Mouse (Mus musculus) skeletal muscle tissue, adult 2 months (tissue): ENCODE measurements around the gene Hamp2.
"Not testable (repeated sequence)": the region's sequence is repeated elsewhere in the genome, so short reads cannot be mapped to it uniquely, and the experiment has no call there.

Experiments used
- DNase-seq: peaks from one replicate; pipeline ENCODE4 v3.0.0-alpha.2; 2012; ENCODE audit warnings: low read depth, low spot score

The Hamp2 gene

DNA sequence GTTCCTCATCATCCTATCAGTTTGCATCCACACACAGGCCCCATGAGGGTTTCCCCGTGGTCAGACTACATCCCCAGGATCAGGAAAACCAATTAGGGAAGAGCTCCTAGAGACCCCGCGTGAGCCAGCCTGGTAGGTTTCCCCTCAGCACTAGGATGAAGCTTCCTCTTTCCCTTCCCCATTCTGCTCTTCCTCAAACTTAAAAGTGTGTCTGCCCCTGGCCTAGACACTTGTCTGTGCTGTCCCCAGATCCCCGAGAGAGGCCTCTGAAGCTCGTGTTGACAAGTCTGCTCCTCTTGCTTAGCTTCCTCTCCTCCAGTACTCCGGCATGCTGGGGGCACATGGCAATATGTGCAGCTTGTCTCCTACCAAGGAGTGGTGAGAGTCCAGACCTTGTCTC lies 29.0 kb upstream of the Hamp2 start:
- no peak for DNase-seq

DNA sequence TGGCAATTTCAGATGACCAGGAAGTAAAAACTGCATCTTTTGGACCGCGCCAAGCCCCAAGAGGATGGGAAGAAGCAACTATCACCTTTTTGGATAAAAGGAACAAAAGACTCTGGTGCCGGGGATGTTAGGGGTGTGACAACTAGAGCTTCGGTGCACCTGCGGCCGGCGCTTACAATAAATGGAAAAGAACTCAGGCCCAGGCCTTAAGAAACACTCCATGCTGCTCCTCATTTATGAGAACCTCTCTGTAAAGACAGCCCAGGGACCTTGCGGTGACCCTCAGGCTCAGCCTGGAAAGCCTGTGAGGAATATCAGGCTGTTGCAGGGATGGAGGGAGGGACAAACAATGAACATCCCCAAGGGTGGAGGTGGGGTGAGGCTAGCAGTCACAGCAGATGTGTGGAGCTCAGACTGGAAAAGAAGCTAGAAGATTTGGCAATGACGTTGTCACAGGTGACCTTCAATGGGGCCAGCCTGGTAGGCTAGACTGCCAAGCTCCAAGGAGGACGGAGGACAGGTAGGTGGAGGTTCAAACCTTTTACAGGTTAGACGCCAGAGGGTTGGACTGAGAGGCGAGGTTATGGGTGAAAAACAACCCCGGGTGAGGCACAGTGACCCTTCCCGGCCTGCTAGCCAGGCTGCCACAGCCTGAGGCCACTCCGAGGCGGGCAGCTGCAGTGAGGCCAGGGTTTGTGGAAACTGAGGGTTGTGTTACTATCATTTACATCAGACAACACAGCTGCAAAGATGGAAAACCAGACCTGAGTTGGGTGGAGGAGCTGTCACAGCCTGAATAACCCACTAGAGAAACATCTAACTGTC lies 28.2 kb upstream of the Hamp2 start:
- no peak for DNase-seq

DNA sequence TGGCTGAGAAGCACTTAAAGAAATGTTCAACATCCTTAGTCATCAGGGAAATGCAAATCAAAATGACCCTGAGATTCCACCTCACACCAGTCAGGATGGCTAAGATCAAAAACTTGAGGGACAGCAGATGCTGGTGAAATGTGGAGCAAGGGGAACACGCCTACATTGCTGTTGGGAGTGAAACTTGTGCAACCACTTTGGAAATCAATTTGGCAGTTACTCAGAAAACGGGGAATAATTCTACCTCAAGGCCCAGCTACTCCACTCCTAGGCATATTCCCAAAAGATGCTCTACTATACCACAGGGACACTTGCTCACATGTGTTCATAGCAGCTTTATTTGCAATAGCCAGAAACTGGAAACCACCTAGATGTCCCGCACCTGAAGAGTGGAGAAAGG lies 25.4 kb upstream of the Hamp2 start:
- not testable (repeated sequence) for DNase-seq

DNA sequence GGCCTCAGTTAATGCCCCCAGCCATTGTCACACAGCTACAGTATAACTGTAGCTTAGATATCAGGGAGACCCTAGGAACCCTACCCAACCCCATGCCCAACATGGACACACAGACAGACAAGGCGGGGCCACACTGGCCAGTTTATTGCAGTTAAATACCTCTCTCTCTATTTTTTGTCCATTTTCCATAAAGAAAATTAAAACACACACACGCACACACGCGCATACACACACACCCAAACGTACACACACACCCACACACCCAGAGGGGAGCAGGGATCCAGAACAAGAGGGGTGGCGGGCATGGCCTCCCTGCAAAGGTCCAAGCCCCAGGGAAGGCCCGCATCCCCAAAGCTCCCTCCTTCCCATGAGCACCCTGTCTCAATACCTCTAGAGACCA lies 21.4 kb upstream of the Hamp2 start:
- DNase-seq = no peak

DNA sequence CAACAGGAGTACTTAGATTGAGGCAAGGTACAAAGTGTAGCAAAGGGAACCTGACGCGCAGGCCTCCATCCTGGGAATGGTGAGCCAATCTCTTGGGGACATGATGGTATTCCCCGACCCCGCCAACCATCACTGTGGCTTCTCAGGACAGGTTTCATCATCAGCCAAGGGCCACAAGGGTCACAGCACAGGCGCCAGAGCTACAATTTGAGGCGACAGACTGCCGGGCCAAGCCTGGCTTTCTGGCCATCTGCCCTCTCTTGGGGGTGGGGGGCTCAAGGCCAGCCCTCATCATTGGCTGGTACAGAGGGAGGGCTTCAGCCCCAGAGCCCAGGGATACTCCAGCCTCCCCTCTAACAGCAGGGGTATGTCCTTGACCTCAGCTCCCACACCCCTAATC lies 21.0 kb upstream of the Hamp2 start:
- not testable (repeated sequence) for DNase-seq

DNA sequence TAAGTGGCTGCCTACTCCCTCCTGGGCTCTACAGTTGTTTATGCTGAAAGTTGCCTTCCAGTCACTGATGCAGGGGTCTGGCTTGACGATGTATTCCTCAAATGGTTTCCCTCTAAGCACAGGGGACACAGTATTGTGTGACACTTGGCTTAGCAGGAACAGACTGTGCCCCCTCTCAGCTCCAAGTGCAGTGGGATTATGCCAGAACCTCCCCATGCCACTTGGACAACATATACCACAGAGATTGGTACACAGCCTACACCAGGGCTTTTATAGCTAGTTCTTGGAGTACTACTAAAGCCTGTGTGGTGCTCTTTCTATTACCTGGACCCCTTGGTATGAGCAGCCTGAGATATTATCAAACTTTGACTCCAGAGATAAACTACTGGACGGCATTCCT lies 20.2 kb upstream of the Hamp2 start:
- DNase-seq = not testable (repeated sequence)

DNA sequence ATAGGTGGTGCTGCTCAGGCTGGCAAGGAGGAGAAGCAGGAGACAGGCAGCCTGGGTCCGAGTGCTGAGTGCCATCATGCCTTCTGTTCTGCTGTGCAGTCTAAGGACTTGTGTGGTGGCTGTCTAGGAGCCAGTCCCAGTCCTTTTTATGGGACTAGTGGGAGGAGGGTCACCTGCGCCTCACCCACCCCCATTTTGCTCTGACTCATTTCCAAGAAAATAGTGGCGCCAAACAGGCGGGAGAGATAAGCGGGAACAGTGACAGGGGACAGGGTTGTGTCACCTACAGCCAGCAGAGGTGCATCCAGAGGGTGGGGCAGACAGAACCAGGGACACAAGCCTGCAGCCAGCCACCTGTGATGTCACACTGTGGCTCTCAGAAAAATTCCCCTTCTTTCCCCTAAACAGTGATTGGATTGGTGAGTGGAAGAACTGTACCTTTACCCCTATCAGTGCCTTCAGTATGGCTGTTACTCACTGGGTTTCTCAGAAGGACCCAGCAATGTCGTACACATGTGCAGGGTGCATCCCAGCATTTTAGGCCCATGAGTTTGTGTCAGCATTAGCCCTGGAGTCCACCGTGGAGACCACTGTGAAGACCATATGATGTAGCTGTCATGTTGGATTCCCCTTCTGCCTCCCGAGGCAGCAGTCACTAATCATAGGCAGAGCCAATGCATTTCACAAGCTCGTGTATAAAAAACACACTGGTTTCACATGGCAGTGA lies 19.6 kb upstream of the Hamp2 start, which contains the start of gene Hamp:
TSS of gene Hamp (minus strand) at position 124 of the 727 bp plus-strand sequence.
- no peak for DNase-seq

DNA sequence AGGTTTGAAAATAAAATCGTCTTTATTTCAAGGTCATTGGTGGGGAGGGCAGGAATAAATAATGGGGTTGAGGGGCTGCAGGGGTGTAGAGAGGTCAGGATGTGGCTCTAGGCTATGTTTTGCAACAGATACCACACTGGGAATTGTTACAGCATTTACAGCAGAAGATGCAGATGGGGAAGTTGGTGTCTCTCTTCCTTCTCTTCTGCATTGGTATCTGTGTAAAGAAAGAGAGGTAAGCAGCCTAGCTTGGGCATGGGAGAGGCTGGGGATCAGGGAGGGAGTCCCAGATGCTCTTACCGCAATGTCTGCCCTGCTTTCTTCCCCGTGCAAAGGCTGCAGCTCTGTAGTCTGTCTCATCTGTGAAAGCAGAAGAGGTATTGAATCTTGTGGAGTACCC lies 17.9 kb upstream of the Hamp2 start:
- DNase-seq = not testable (repeated sequence)

DNA sequence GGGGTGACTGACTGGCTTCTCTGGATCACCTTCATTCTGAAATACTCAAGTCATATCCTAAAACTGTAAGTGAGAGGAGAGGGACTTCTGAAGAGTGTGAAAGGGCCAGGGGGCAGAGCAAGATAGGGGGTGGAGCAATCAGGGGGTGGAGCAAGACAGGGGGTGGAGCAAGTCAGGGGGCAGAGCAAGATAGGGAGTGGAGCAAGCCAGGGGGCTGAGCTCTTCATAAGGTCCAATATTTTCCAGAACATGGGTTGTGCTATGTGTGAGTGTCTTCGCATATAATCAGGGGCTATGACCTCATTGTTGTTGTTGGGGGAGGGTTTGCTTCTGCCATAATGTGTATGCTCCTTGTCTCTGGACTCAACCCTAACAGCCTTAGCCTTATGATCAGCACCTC lies 15.6 kb upstream of the Hamp2 start:
- DNase-seq = not testable (repeated sequence)

DNA sequence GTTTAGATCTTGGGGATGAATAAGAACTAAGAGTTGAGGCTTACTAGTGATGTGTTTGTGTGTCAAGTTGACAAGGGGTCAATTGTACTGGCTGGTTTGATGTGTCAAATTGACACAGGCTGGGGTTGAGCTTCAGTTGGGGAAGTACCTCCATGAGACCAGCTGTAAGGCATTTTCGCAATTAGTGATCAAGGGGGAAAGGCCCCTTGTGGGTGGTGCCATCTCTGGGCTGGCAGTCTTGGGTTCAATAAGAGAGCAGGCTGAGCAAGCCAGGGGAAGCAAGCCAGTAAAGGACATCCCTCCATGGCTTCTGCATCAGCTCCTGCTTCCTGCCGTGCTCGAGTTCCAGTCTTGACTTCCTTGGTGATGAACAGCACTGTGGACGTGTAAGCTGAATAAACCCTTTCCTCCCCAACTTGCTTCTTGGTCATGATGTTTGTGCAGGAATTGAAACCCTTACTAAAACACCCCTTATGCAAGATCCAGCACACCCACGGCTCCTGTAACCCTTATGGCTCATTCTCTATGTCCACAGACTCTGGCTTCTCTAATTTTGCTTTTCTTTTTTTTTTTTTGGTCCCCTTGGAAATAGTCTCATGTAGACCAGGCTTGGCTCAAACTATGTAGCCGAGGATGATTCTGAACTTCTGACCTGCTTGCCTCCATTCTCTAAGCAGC lies 11.1 kb upstream of the Hamp2 start:
- not testable (repeated sequence) for DNase-seq

DNA sequence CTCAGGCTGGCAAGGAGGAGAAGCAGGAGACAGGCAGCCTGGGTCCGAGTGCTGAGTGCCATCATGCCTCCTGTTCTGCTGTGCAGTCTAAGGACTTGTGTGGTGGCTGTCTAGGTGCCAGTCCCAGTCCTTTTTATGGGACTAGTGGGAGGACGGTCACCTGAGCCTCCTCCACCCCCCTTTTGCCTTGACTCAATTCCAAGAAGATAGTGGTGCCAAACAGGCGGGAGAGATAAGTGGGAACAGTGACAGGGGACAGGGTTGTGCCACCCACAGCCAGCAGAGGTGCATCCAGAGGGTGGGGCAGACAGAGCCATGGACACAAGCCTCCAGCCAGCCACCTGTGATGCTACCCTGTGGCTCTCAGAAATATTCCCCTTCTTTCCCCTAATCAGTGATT lies 410 bp downstream of the Hamp2 start:
- DNase-seq = no peak

DNA sequence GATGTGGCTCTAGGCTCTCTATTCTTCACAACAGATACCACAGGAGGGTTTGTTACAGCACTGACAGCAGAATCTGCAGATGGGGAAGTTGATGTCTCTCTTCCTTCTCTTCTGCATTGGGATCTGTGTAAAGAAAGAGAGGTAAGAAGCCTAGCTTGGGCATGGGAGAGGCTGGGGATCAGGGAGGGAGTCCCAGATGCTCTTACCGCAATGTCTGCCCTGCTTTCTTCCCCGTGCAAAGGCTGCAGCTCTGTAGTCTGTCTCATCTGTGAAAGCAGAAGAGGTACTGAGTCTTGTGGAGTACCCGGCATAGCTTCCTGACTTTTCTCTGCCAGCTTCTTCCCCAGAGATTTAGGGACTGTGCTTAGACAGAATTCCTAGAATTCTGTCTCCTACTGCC lies 2.0 kb downstream of the Hamp2 start:
- not testable (repeated sequence) for DNase-seq

DNA sequence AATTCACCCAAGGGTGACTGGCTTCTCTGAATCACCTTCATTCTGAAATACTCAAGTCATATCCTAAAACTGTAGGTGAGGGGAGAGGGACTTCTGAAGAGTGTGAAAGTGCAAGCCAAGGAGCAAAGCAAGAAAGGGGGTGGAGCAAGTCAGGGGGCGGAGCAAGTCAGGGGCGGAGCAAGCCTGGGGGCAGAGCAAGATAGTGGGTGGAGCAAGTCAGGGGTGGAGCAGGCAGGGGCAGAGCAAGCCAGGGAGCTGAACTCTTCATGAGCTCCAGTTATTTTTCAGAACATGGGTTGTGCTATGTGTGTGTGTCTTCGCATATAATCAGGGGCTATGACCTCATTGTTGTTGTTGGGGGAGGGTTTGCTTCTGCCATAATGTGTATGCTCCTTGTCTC lies 4.3 kb downstream of the Hamp2 start:
- DNase-seq = no peak

DNA sequence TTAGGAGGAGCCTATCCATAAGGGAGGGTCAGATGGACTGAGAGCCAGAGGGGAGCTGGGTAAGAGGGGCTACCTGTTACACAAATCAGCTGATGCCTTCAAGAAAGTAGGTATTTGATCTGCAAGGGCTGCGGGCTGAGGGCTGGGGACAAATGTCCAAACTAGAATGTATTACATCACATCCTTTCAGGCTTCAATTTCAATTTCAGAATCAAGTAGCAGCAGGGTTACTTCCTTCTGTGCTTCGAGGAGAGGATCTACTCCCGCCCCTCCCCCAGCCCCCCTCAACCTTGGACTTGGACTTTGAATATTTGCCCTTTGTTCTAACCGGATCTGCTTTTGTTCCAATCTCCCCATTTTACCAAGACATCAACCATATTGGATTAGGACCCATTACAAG lies 7.3 kb downstream of the Hamp2 start:
- DNase-seq = no peak

DNA sequence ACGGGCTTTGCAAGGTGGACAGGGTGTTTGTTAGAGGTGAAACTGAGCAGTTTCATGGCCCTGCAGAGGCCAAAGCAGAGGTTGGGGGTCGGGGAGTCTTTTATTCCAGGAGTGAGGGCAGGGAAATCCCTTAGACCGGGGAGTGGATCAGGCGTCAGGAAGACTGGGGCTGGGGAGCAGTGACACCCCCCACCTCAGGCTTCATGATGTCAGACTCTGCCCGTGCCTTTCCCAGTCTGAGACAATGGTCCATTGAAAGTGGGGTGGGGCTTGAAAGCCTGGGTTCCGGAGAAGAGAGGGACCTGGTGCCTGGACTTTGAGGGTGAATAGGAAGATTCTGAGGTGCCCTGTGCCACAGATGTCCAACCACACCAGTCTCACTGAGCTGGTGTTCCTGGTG lies 7.8 kb downstream of the Hamp2 start:
- no peak for DNase-seq

DNA sequence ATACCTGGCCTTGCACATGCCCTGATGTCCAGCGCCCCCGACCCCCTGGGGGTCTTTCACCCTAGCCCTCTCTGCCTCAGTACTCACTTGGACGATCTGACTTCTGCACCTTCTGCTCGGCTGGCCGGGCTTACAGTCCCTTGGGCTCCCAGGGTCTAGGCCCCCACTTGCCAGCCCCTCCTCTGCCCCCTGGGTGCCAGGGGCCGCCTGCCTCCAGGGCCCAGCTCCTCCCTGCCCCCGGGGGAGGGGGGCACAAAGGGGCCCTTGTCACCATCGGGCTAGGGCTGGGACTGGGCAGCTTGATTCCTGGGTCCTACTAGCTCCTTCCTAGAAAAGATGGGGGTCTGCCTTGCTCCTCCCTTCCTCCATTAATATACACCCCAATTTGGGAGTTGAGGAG lies 9.7 kb downstream of the Hamp2 start, which contains the start of gene Mag:
TSS of gene Mag (minus strand) at position 142 of the 400 bp plus-strand sequence.
- no peak for DNase-seq

DNA sequence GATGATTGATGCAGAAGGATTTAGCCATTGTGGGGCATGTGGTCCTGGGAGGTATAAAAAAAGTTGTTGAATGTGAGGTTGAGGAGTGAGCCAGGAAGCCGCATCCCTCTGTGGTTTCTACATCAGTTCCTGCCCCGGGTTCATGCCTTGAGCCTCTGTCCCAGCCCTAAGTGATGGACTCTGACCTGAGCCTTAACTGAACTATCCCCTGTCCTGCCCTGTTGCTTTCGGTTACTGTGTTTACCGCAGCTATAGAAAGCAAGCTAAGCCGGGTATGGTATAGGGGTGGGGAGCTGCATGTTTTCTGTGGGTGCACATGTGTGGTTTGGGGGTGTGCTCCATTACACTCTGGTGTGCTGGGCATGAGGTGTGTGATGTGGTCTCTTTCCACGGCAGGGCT lies 14.7 kb downstream of the Hamp2 start:
- no peak for DNase-seq

DNA sequence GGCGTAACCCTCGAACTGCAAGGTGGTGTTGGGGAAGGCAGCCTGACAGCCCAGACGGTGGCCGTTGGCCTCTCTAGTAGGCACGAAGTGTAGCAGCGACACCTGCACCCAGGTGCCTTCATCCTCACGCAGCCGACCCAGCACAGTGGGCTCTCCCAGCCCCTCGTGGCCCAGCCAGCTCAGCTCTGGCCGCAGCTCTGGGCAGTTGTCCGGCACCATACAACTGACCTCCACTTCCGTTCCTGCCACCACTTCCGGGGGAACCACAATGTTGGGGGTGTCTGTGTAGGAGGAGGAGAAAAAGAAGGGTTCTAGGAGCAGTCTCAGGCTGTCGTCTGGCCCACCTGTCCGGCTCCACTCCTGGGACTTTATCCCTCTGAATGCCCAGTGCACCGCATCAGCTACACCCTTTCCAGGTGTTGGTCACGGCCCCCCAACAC lies 15.5 kb downstream of the Hamp2 start:
- no peak for DNase-seq

DNA sequence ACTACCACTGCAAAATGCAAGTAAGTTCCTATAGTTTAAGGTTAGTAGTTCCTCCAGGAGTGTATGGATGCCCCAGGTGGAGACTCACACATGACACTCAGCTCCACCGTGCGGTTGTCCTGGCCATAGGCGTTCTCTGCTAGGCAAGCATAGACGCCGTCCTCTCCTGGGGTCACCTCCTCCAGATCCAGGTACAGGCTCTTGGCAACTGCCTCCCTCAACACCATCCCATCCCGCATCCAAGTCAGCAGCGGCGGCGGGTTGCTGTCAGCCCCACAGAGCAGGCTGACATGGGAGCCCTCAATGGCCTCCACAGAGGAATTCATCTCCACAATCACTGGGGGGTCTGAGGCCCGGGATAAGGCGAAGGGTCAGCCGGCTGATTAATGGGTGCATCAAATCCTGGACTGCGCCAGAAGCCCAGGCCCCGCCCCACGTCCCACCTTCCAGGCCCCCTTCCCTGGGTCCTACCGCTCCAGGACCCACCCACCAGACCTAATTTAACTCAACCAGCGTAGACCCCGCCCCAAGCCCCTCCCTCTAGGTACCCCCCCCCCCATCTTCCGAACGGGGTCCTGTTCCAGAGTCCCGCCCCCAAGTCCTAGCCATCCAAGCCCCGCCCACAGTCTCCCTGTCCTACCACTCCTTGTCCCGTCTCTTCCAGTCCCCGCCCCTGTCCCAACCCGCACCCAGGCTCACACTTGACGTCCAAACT lies 16.0 kb downstream of the Hamp2 start:
- no peak for DNase-seq

DNA sequence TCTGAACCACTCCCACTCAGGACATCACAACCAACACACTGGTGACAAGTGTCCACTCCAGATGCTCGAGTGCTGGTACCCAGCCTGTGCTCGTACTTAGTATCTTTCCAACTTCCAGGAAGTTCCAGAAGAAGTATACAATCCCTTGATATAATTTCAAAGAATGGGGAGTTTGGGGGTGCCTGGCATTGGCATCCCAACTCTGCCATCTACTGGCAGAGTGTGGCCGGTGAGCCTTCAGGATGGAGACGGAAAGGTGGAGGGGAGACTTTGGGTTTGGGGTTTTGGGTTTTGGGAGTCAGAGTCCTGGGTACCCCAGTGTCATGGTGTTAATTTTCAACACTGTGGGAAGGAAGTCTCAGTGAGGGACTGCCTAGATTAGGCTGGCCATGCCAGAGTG lies 20.4 kb downstream of the Hamp2 start:
- DNase-seq = no peak

DNA sequence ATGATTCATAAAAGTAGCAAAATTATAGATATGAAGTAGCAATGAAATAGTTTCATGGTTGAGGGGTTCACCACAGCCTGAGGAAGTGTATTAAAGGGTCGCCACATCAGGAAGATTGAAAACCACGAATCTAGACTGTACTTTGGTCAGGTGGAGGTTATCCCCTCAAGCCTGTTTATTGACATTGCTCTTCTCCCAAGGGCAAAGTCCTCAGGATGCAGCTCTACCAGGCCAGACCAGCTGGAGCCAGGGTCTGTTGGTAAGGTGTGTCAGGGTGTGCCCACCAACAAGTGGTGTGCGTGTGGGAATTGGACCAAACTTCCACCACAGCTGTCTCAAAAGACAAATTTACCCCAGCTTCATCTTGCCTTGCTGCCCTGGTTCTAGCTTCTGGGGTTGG lies 29.3 kb downstream of the Hamp2 start:
- no peak for DNase-seq

DNA sequence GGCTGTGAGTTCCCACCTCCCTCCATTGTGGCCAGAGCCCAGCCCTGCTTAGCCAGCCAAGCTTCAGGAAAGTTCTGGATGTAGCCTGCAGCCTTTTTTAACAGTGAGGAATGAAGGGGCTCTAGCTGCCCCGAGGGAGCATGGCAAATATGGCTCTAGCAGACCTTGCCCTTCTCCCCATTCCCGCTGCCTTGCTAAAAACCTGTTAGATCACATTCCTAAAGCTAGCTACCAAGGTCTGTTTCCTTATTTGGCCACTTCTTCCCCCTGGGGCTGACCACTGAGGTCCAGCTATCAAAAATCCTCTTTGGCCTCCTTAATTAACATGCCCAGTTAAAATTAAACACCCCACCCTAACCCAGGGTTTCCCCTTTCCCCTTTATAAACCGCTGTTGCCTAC lies 32.0 kb downstream of the Hamp2 start:
- DNase-seq = no peak
